Mouse (Mus musculus) cortical plate, adult 2 months (tissue): ENCODE measurements at regions not wholly inside any gene's neighbourhood (a gene's known extent, or its start where the extent isn't known, plus 50 kb on each side); places are given as distances from the start of the nearest gene placed in this dataset.

Source experiments
- H3K27ac ChIP-seq: fragments of 200-500 bp; 2 replicates; pipeline ENCODE4 v1.5.1; 2012; ENCODE audit warnings: low read length, control low read depth, inconsistent platforms; ENCODE audit not compliant: insufficient read depth
- H3K4me1 ChIP-seq: fragments of 200-500 bp; 2 replicates; pipeline ENCODE4 v1.6.1; 2011; ENCODE audit warnings: low read length; ENCODE audit not compliant: control insufficient read depth, insufficient read depth
- H3K4me3 ChIP-seq: fragments of 200-500 bp; 2 replicates; pipeline ENCODE4 v1.5.1; 2011; ENCODE audit warnings: mild to moderate bottlenecking, low read length, control low read depth; ENCODE audit not compliant: insufficient read depth
- CTCF ChIP-seq: fragments of 200-500 bp; IDR thresholded peaks from 2 replicates; pipeline ENCODE4 v1.5.1; 2011; ENCODE audit warnings: mild to moderate bottlenecking, control low read depth, low read length; ENCODE audit not compliant: insufficient read depth; ENCODE audit errors: extremely low read depth
- POLR2A ChIP-seq: fragments of 200-500 bp; IDR thresholded peaks from 2 replicates; pipeline ENCODE4 v1.6.1; 2011; ENCODE audit warnings: mild to moderate bottlenecking, low read length, control low read depth; ENCODE audit not compliant: insufficient read depth; ENCODE audit errors: extremely low read depth

DNA sequence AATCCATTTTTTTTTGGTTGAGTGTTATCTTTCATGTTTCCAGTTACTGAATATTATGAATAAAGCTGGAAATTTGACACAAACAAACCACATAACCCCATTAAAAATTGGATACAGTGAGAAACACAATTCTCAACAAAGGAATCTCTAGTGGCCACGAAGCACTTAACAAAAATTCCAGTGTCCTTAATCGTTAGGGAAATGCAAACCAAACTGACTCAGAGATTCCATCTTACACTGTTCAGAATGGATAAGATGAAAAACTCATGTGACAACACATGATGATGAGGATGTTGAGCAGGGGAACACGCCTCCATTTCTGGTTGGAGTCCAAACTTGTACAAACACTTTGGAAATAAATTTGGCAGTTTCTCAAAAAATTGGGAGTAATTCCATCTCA is 57.3 kb downstream of the Tktl2 start:
- Histone ChIP-seq H3K27ac (no peak overlapping the region), H3K4me3 (no peak overlapping the region), H3K4me1 (no peaks in the 10 kb centered on the region)
- TF ChIP-seq POLR2A (no peak), CTCF (no peak)

DNA sequence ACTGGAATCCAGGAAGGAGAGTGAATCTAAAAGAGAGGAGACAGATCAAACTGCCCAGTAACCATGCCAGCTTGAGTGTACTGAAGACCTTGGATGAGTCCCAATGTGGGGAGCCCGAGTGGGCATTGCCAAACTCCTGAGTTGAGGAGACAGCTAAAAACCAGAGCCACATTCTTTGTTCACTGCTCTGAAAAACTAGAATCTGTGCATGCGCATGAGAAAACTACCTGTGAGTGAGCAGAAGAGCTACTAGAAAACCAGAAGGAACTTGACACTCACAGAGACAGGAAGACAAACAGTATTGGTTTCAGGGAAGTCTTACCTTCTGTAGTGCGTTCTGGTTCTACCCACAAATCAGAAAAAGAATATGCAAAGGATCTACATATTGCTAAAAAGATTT is 74.6 kb downstream of the Tktl2 start:
- H3K27ac ChIP-seq: no peak overlapping the region
- H3K4me1 ChIP-seq: no peaks in the 10 kb centered on the region
- TF ChIP-seq CTCF: no peak
- no peak for TF ChIP-seq POLR2A
- no peak overlapping the region for H3K4me3 ChIP-seq

GRCm38 (mm10) chr8:66586850-66587249 is 75.3 kb downstream of the Tktl2 start:
- H3K27ac ChIP-seq: no peak overlapping the region
- TF ChIP-seq POLR2A: no peak
- no peak for TF ChIP-seq CTCF
- H3K4me3 ChIP-seq: no peak overlapping the region
- H3K4me1 ChIP-seq: no peaks in the 10 kb centered on the region

GRCm38 (mm10) chr8:66587272-66587671 is 75.7 kb downstream of the Tktl2 start:
- H3K27ac ChIP-seq: no peak overlapping the region
- H3K4me1 ChIP-seq: no peaks in the 10 kb centered on the region

DNA sequence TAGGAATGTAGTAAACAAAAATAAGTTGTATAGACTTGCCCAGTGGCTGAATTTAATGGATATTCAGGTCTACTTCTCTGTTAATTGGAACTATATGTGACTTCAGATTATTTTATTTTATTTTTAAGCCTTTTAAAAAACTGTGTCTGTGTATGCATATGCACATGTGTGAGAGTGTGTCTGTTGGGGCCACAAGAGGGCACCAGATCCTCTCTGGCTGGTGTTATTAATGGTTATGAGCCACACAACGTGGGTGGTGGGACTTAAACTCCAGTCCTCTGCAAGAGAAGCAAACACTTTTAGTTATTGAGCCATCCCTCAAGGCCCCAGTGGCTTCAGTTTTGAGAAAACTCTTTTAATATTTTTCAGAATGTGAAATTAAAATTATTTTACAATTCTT is 77.9 kb downstream of the Tktl2 start:
- Histone ChIP-seq H3K4me1 (no peaks in the 10 kb centered on the region), H3K4me3 (no peak overlapping the region), H3K27ac (no peak overlapping the region)
- TF ChIP-seq POLR2A (no peak), CTCF (no peak)

More at GRCm38 (mm10) chr8:66587272-66587671, 75.7 kb downstream of the Tktl2 start:
- TF ChIP-seq POLR2A (no peak), CTCF (no peak)
- no peak overlapping the region for H3K4me3 ChIP-seq

GRCm38 (mm10) chr8:66607194-66607593 is 80.7 kb downstream of the Npy5r start:
- H3K4me1 ChIP-seq: no peaks in the 10 kb centered on the region
- no peak overlapping the region for H3K27ac ChIP-seq
- TF ChIP-seq CTCF: no peak
- no peak for TF ChIP-seq POLR2A
- H3K4me3 ChIP-seq: no peak overlapping the region

DNA sequence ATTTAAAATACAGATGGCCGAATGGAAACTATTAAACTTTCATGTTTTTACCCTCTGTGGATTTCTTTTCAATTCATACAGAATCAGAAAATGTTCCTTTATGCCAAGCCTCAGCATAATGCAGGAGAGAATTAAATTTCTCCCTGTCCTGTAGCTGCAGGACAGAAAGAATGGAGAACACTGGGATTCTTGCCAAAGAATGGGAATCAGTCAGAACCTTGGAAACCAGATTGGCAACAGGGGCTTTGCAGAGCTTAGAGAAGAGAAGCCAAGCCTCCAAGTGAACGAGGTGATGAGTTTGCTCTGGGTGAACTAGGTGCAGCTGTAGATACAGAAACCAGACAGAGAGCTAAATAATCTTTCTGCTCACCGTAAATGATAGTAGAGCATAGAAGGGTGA is 64.6 kb downstream of the Npy5r start:
- no peak overlapping the region for H3K4me3 ChIP-seq
- no peak overlapping the region for H3K27ac ChIP-seq
- no peaks in the 10 kb centered on the region for H3K4me1 ChIP-seq
- TF ChIP-seq POLR2A (no peak), CTCF (no peak)

GRCm38 (mm10) chr8:66623822-66624221 is 64.1 kb downstream of the Npy5r start:
- Histone ChIP-seq H3K27ac (no peak overlapping the region), H3K4me3 (no peak overlapping the region), H3K4me1 (no peaks in the 10 kb centered on the region)
- TF ChIP-seq CTCF (0 out of 2 replicates have a peak, but pooled peaks have one; percentile 6), POLR2A (no peak)
